Mouse (Mus musculus) erythroblast, embryonic 14.5 days (primary cell): ENCODE results near the gene Nxpe5.

ENCODE experiments used
- GATA1 ChIP-seq: IDR thresholded peaks from 2 replicates; pipeline ENCODE4 v1.6.1; 2012; ENCODE audit warnings: low read length, inconsistent platforms, mixed read lengths
- TAL1 ChIP-seq: IDR thresholded peaks from 3 replicates; pipeline ENCODE4 v1.6.1; 2012; ENCODE audit warnings: low read length, inconsistent platforms, mixed read lengths

DNA sequence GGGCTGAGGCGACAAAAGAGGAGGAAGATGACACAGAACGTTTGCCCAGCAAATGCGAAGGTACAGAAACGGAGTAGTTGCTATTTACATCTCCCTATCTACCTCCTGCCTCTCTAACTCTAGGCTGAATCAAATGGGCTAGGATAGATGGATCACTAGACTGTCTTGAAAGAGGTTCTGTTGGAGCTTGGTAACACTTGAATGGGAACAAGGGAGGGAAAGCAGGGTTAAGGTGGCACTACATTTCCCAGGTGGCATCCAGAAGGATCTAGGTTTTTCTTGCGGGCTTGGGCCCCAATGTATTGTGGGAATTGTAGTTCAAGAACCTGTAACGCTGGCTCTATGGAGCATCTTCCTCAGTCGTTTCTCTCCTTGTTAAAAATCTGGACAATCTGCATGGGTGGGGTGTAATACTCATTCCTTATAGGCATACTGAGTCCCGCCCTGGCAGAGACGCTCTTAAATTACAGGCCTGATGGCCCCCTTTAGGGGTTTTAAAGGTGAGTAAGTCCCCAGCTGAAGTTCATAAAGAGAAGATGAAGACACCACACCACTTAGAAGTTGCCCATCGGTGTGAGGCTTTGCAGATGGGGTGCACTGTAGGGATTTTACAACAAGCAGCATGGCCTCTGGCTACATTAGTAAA is 37.9 kb upstream of the Nxpe5 start:
- TF ChIP-seq TAL1 (no peak), GATA1 (no peak)
